Mouse (Mus musculus): ENCODE measurements around the gene Tmem56. TPM values are rescaled to one million over a fixed set of nuclear protein-coding genes. Genes with fewer than 3 reads are reported as not detected.

Tmem56 gene
- total RNA-seq, 4 experiments from 2014 or later = 48.9 to 78.7 (median 69.6) TPM

- no peak for DNase-seq (ENCODE audit: low spot score in 2 of 2)
Measured at GRCm38 (mm10) chr3:121170631-121171030, 112.3 kb downstream of the Tmem56 start.

GRCm38 (mm10) chr3:121169092-121169942, 113.6 kb downstream of the Tmem56 start:
- DNase-seq (ENCODE audit: low spot score in 2 of 2) = no peak

GRCm38 (mm10) chr3:121168581-121168980, 114.3 kb downstream of the Tmem56 start:
- DNase-seq (ENCODE audit: low spot score in 2 of 2) = no peak

- DNase-seq (ENCODE audit: low spot score in 2 of 2) = peak; percentile 23 to 24
Measured at GRCm38 (mm10) chr3:121163271-121163819, 119.6 kb downstream of the Tmem56 start.

GRCm38 (mm10) chr3:121161661-121162060, 121.2 kb downstream of the Tmem56 start:
- DNase-seq (ENCODE audit: low spot score in 2 of 2) = no peak

GRCm38 (mm10) chr3:121160424-121160823, 122.5 kb downstream of the Tmem56 start:
- no peak for DNase-seq (ENCODE audit: low spot score in 2 of 2)

- DNase-seq (ENCODE audit: low spot score in 2 of 2) = no peak
Measured at GRCm38 (mm10) chr3:121159566-121159965, 123.3 kb downstream of the Tmem56 start.

- DNase-seq (ENCODE audit: low spot score in 2 of 2) = no peak
Measured at GRCm38 (mm10) chr3:121158901-121159351, 124.0 kb downstream of the Tmem56 start.

GRCm38 (mm10) chr3:121157546-121158330, 125.2 kb downstream of the Tmem56 start:
- no peak for DNase-seq (ENCODE audit: low spot score in 2 of 2)

- DNase-seq (ENCODE audit: low spot score in 2 of 2) = no peak
Measured at GRCm38 (mm10) chr3:121156451-121157186, 126.3 kb downstream of the Tmem56 start.

GRCm38 (mm10) chr3:121156043-121156442, 126.9 kb downstream of the Tmem56 start:
- no peak for DNase-seq (ENCODE audit: low spot score in 2 of 2)

Other genes with a start within 250 kb of the Tmem56 start
- gene Rwdd3, start 111.4 kb downstream of the Tmem56 start, total RNA-seq (2022) = 1 to 10 TPM; 1.8 to 4.5 (median 3.1) TPM
- 1 to 10 TPM; 5.2 to 9.5 (median 6.4) TPM for gene Alg14, start 8.7 kb upstream of the Tmem56 start, total RNA-seq (2022)
- gene Cnn3, start 143.4 kb upstream of the Tmem56 start, total RNA-seq (2022) = 10 to 100 TPM in 3 of 4 experiments, 1 to 10 TPM in 1; 8.6 to 14.3 (median 11.1) TPM
- gene Slc44a3, start 249.3 kb upstream of the Tmem56 start, total RNA-seq (2022) = under 1 TPM in 1 of 4 experiments, not detected in 3; 0.34 TPM